Mouse (Mus musculus) liver, postnatal 0 days (tissue): ENCODE results near the gene Lrrc72. TPM values are rescaled to one million over a fixed set of nuclear protein-coding genes. Genes with fewer than 3 reads are reported as not detected.

ENCODE experiments used
- ATAC-seq: fragments of 200-750 bp; cut with Nextera tagmentation; 2 replicates; pipeline ENCODE4 v1.8.0; 2017; ENCODE audit warnings: mild to moderate bottlenecking, moderate library complexity
- DNase-seq: peaks from one replicate; pipeline ENCODE4 v3.0.0-alpha.2; 2016
- H3K27ac ChIP-seq: fragments of 300-500 bp; sonication (generic); 2 replicates; pipeline ENCODE4 v1.5.1; 2014; ENCODE audit warnings: antibody characterized with exemption, moderate library complexity, mild to moderate bottlenecking, low read depth
- H3K27me3 ChIP-seq: fragments of 300-500 bp; sonication (generic); 2 replicates; pipeline ENCODE4 v1.6.1; 2014; ENCODE audit warnings: low read length, control low read depth, mixed read lengths; ENCODE audit not compliant: insufficient read depth
- H3K36me3 ChIP-seq: fragments of 300-500 bp; sonication (generic); replicated peaks from 2 replicates; pipeline ENCODE4 v1.6.1; 2014; ENCODE audit warnings: mild to moderate bottlenecking, control low read depth, low read length, moderate library complexity, mixed read lengths; ENCODE audit not compliant: insufficient read depth
- H3K4me1 ChIP-seq: fragments of 300-500 bp; sonication (generic); 2 replicates; pipeline ENCODE4 v1.6.1; 2014; ENCODE audit warnings: antibody characterized with exemption, mild to moderate bottlenecking, control low read depth; ENCODE audit not compliant: insufficient read depth
- H3K4me2 ChIP-seq: fragments of 300-500 bp; sonication (generic); 2 replicates; pipeline ENCODE4 v1.6.1; 2014; ENCODE audit warnings: low read depth, mild to moderate bottlenecking, low read length, moderate library complexity, mixed read lengths
- H3K4me3 ChIP-seq: fragments of 300-500 bp; sonication (generic); 2 replicates; pipeline ENCODE4 v1.5.1; 2014; ENCODE audit warnings: low read depth, low read length
- H3K9ac ChIP-seq: fragments of 300-500 bp; sonication (generic); replicated peaks from 2 replicates; pipeline ENCODE4 v1.6.1; 2014; ENCODE audit warnings: mild to moderate bottlenecking, moderate library complexity
- H3K9me3 ChIP-seq: fragments of 300-500 bp; sonication (generic); 2 replicates; pipeline ENCODE4 v1.6.1; 2016; ENCODE audit warnings: mild to moderate bottlenecking, control low read depth, low read length, mixed read lengths
- CTCF ChIP-seq: sonication (generic); IDR thresholded peaks from 2 replicates; pipeline ENCODE4 v1.5.1; 2016; ENCODE audit warnings: antibody characterized with exemption, low read depth
- EP300 ChIP-seq: IDR thresholded peaks from 2 replicates; pipeline ENCODE4 v1.6.1; 2016; ENCODE audit warnings: antibody characterized with exemption, low read depth, mild to moderate bottlenecking
- WGBS: fragments of 180-500 bp; shearing (Covaris S2); extraction: QIAGEN DNeasy Blood & Tissue Kit; methylation state at CpG from one replicate; pipeline ENCODE4 v1.1.7; 2014; ENCODE audit not compliant: insufficient replicate concordance; 5-methylcytosine and 5-hydroxymethylcytosine counted together
- polyA plus RNA-seq: library from polyadenylated mRNA; unstranded; fragments of >200 nt; fragmentation: Nextera tagmentation; extraction: Ambion mirVana; gene quantifications from 2 replicates; pipeline ENCODE4 v1.2.1, GENCODE M21; 2015

The Lrrc72 gene
- polyA plus RNA-seq, result not detected in 2 replicates

DNA sequence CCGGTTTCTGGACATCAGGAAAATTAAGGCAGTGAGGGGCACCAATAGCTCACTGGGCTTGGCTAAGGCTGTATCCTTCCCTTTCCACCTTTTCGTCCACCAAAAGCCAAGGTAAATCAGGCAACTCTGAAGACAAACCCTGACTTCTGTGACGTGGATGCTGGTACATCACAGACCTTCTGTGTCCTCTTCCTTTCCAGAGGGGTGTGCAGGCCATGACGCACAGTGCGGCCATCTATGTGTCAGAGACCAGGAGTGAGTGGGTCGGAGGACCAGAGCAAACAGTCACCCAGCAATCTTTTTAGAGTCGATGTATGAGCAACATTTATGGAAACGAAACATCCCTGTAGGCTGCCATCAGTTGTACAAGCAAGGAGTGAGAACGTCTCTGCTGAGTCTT, at the start of gene Lrrc72:
Lrrc72 (minus strand) TSS at position 101 of the 400 bp plus-strand sequence.
- 87% methylated on average over 9 of the region's 9 CpGs for WGBS
- H3K27ac ChIP-seq, result no peak within 1 kb of the TSS

DNA sequence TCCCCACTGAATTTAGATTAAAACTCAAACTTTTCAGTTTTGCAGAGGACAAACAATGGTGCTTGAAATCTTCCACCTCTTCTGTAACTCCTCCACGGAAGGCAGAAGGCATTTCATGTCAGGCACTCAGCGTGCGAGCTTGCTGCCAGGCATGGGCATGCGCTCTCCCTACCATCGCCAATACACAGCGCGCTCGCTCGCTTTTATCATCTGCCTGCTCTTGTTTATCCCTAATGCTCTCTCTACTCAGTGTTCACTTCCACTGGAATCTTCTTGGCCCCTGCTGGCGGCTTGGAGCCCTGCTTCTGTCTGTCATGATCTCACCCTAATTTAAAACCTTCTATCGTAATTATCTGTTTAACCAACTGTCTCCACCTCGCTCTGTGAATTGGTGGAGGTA, 49.1 kb upstream of the Lrrc72 start:
- no peaks in the 10 kb centered on the region for H3K4me1 ChIP-seq
- no peaks in the 10 kb centered on the region for H3K9me3 ChIP-seq
- TF ChIP-seq CTCF (no peak), EP300 (no peak)
- DNase-seq (no peak), ATAC-seq (no peak)
- no peaks in the 10 kb centered on the region for H3K27me3 ChIP-seq
- no peak overlapping the region for H3K27ac ChIP-seq
- no peaks in the 10 kb centered on the region for H3K36me3 ChIP-seq
- H3K9ac ChIP-seq, result no peak overlapping the region
- H3K4me2 ChIP-seq, result no peak overlapping the region
- H3K4me3 ChIP-seq, result no peak overlapping the region
- 84% methylated on average over 12 of the region's 12 CpGs for WGBS

More for the DNA sequence above, at the start of gene Lrrc72:
- H3K4me2 ChIP-seq, result no peak within 1 kb of the TSS
- H3K9me3 ChIP-seq, result no peaks in the 10 kb centered on the region
- H3K4me3 ChIP-seq, result no peak within 1 kb of the TSS
- no peaks in the 10 kb centered on the region for H3K36me3 ChIP-seq
- TF ChIP-seq EP300, result no peak
- TF ChIP-seq CTCF, result no peak
- no peaks in the 10 kb centered on the region for H3K4me1 ChIP-seq
- H3K27me3 ChIP-seq, result no peaks in the 10 kb centered on the region
- no peak for ATAC-seq
- DNase-seq, result no peak
- no peak within 1 kb of the TSS for H3K9ac ChIP-seq

DNA sequence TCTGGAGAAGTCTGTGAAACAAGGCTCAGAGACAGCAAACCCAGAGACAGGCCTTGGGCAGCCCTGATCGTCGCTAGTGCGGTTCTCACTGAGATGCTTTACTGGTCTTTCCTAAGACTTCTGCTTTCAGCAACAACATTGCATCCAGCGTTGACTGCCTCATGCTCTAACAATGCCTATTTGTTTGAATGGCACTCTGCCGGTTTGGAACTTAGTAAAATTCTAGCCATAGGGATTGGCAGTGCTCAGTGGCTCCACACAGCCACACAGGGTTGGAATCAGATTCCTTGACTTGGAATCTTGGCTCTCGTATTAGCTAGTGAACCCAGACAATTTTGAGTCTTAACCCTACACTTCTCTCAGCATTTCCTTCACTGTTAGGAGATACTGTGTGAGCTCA, 38.1 kb upstream of the Lrrc72 start:
- Histone ChIP-seq H3K9ac (no peak overlapping the region), H3K4me1 (no peaks in the 10 kb centered on the region), H3K4me3 (no peak overlapping the region), H3K36me3 (no peaks in the 10 kb centered on the region), H3K27ac (no peak overlapping the region), H3K4me2 (no peak overlapping the region), H3K9me3 (no peaks in the 10 kb centered on the region), H3K27me3 (no peaks in the 10 kb centered on the region)
- TF ChIP-seq CTCF, result no peak
- TF ChIP-seq EP300, result no peak
- WGBS, result 80% methylated on average over 6 of the region's 6 CpGs
- DNase-seq (no peak), ATAC-seq (no peak)

DNA sequence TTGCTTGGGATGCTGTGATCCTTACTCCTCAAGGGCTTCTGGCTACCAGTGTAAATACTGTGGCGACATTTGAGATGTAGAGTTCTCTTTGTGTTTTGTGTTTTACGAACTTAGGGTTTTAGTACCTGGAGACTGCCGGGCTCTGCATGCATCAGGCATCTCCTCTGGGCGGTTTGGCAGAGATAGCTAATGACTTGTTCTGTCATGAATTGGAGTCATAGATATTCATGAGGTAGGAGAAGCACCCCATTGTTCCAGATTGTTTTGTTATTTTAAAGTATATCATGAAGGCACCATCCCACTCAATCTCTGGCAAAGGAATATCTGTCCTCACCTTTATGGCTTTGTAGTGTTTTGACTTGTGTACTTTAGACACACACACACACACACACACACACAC, 37.3 kb upstream of the Lrrc72 start:
- Histone ChIP-seq H3K4me3 (no peak overlapping the region), H3K27ac (no peak overlapping the region), H3K9ac (no peak overlapping the region), H3K4me2 (no peak overlapping the region), H3K27me3 (no peaks in the 10 kb centered on the region), H3K36me3 (no peaks in the 10 kb centered on the region), H3K4me1 (no peaks in the 10 kb centered on the region), H3K9me3 (no peaks in the 10 kb centered on the region)
- no peak for DNase-seq
- ATAC-seq, result no peak
- no peak for TF ChIP-seq CTCF
- WGBS, result 73% methylated on average over 4 of the region's 4 CpGs

DNA sequence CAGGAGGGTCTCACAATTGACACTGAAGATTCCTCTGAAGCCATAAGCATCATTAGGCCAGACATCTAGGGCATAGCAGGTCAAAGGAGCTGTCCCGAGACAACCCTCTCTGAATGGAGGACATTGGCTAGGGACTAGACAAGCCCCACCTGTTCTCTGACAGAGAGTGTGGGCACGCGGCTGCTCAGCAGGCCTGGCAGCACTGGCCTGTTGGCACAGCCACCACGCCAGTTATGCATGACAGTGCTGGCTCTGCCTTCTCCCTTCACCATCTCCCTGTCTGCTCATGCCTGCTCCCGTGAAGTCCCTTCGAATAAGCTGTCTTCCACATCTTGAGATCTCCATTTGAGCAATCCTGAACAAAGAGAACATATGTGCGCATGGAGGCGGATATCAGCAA, 36.4 kb upstream of the Lrrc72 start:
- ATAC-seq, result no peak
- WGBS, result 78% methylated on average over 8 of the region's 8 CpGs

DNA sequence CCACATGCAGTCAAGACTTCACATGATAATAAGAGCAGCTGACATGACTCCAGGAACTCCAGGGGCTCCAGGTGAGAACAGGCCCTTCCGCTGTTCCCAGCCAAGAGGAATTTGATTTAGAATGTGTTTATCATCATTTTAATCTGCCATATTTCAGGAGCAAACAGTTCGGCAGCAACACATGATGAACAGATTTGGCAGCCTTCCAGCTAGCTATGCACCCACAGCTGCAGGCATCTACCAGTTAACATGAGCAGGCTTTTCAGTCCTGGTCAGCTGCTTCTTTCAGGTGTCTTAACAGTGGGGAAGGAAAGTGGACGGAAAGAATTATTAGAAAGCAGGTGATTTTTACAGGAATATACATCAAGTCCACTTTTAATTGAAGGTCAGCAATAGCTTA, 21.6 kb upstream of the Lrrc72 start:
- no peaks in the 10 kb centered on the region for H3K27me3 ChIP-seq
- ATAC-seq, result no peak
- H3K9me3 ChIP-seq, result no peaks in the 10 kb centered on the region
- no peak overlapping the region for H3K9ac ChIP-seq
- H3K4me3 ChIP-seq, result no peak overlapping the region
- no peak for TF ChIP-seq CTCF
- TF ChIP-seq EP300, result no peak
- no peak for DNase-seq
- no peak overlapping the region for H3K27ac ChIP-seq
- no peaks in the 10 kb centered on the region for H3K36me3 ChIP-seq
- WGBS, result 74% methylated on average over 3 of the region's 3 CpGs
- no peaks in the 10 kb centered on the region for H3K4me1 ChIP-seq
- no peak overlapping the region for H3K4me2 ChIP-seq

More for the DNA sequence above, 36.4 kb upstream of the Lrrc72 start:
- no peaks in the 10 kb centered on the region for H3K9me3 ChIP-seq
- no peaks in the 10 kb centered on the region for H3K27me3 ChIP-seq
- DNase-seq, result no peak
- H3K4me3 ChIP-seq, result no peak overlapping the region
- TF ChIP-seq EP300 (no peak), CTCF (no peak)
- no peak overlapping the region for H3K27ac ChIP-seq
- H3K4me2 ChIP-seq, result no peak overlapping the region
- H3K4me1 ChIP-seq, result no peaks in the 10 kb centered on the region
- H3K9ac ChIP-seq, result no peak overlapping the region
- no peaks in the 10 kb centered on the region for H3K36me3 ChIP-seq

DNA sequence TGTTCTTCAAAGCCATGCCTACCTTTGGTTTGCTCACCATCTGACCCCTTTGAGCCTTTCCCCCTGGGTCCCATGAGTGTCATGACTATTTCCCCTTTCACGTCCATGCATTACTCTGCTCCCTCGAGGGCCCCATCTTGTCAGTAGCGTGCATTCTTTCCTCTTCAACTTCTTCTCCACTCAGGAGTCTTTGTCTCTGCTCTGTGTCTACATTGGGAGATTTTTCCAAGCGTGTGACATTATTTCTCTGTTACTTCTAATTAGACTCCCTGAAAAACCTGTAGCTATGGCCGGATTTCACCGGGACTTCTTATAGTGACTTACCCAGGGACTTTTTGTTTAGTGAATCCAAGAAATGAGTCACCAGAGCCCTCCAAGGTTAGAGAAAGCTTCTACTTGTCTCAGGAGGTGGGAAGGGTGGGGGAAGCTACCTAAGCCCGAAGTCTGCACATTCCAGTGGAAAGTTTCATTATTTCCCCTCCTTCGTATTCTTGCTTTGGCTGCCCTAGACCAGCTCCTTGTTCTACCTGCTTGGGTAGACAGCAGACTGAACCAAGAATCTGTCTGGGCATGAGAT, 14.6 kb upstream of the Lrrc72 start:
- 74% methylated on average over 8 of the region's 8 CpGs for WGBS
- ATAC-seq (no peak), DNase-seq (no peak)
- H3K9ac ChIP-seq, result no peak overlapping the region
- no peaks in the 10 kb centered on the region for H3K4me1 ChIP-seq
- no peaks in the 10 kb centered on the region for H3K9me3 ChIP-seq
- no peak overlapping the region for H3K4me2 ChIP-seq
- TF ChIP-seq CTCF (no peak), EP300 (no peak)
- H3K27me3 ChIP-seq, result no peaks in the 10 kb centered on the region
- no peak overlapping the region for H3K27ac ChIP-seq
- no peaks in the 10 kb centered on the region for H3K36me3 ChIP-seq
- no peak overlapping the region for H3K4me3 ChIP-seq
